Mouse (Mus musculus) cerebellum, adult 2 months (tissue): Measurements from ENCODE around the gene Cstf1.

Source experiments
- CTCF ChIP-seq: fragments of 200-500 bp; IDR thresholded peaks from 2 replicates; pipeline ENCODE4 v1.5.1; 2011; ENCODE audit warnings: low read depth, mild to moderate bottlenecking, control low read depth, low read length, moderate library complexity, borderline replicate concordance; ENCODE audit not compliant: insufficient read depth
- POLR2A ChIP-seq: fragments of 200-500 bp; IDR thresholded peaks from 2 replicates; pipeline ENCODE4 v1.6.1; 2011; ENCODE audit warnings: low read length, control low read depth, borderline replicate concordance; ENCODE audit not compliant: insufficient read depth

DNA sequence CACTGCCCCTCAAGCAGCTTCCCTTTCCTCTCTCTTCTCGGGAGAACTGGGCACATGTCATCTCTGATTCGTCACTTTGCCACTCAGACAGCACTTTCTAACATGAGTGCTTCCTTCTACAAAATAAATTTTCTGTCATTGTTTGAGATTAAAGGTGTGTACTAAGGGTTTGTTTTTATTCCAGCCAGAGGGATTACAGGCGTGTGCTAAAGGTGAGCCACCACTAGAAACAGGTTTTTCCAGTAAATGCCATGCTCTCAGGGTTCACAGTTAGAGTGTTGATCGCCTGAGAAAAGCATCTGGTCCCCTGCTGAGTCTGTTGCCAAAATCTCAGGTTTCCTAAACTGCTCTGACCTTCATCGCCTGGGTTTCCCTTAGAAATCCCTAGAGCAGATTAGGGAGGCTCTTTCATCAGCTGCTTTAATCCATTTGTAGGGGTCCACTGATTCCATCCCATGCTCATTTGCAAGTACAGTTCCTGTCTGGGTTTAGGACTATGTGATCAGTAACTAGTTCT is 6.6 kb downstream of the Cstf1 start:
- TF ChIP-seq CTCF (no peak), POLR2A (no peak)
